Mouse (Mus musculus) midbrain, embryonic 10.5 days (tissue): Measurements from ENCODE around the gene Snx8. TPM values are rescaled to one million over a fixed set of nuclear protein-coding genes. Genes with fewer than 3 reads are reported as not detected.

Experiments used
- DNase-seq: peaks from one replicate; pipeline ENCODE4 v3.0.0-alpha.2; 2017; ENCODE audit warnings: low spot score
- H3K27ac ChIP-seq: fragments of 300-500 bp; sonication (generic); replicated peaks from 2 replicates; pipeline ENCODE4 v1.5.1; 2016; ENCODE audit warnings: mild to moderate bottlenecking
- H3K27me3 ChIP-seq: fragments of 300-500 bp; sonication (generic); 2 replicates; pipeline ENCODE4 v1.6.1; 2016; ENCODE audit warnings: low read depth, mild to moderate bottlenecking; ENCODE audit not compliant: poor library complexity, severe bottlenecking
- H3K36me3 ChIP-seq: fragments of 300-500 bp; sonication (generic); 2 replicates; pipeline ENCODE4 v1.6.1; 2016; ENCODE audit warnings: mild to moderate bottlenecking, moderate library complexity
- H3K4me1 ChIP-seq: fragments of 300-500 bp; sonication (generic); 2 replicates; pipeline ENCODE4 v1.6.1; 2016
- H3K4me3 ChIP-seq: fragments of 300-500 bp; sonication (generic); 2 replicates; pipeline ENCODE4 v1.5.1; 2016; ENCODE audit warnings: mild to moderate bottlenecking, moderate library complexity
- H3K9me3 ChIP-seq: fragments of 300-500 bp; sonication (generic); replicated peaks from 2 replicates; pipeline ENCODE4 v1.6.1; 2016; ENCODE audit warnings: mild to moderate bottlenecking
- WGBS: fragments of 180-500 bp; shearing (Covaris S2); methylation state at CpG from one replicate; pipeline ENCODE4 v1.1.7; 2016; 5-methylcytosine and 5-hydroxymethylcytosine counted together
- polyA plus RNA-seq: library from polyadenylated mRNA; unstranded; fragments of >200 nt; fragmentation: Nextera tagmentation; extraction: Ambion mirVana; gene quantifications from 2 replicates; pipeline ENCODE4 v1.2.1, GENCODE M21; 2016

Gene Snx8
- polyA plus RNA-seq, 1 experiment from 2014 or later = 24.4 TPM

DNA sequence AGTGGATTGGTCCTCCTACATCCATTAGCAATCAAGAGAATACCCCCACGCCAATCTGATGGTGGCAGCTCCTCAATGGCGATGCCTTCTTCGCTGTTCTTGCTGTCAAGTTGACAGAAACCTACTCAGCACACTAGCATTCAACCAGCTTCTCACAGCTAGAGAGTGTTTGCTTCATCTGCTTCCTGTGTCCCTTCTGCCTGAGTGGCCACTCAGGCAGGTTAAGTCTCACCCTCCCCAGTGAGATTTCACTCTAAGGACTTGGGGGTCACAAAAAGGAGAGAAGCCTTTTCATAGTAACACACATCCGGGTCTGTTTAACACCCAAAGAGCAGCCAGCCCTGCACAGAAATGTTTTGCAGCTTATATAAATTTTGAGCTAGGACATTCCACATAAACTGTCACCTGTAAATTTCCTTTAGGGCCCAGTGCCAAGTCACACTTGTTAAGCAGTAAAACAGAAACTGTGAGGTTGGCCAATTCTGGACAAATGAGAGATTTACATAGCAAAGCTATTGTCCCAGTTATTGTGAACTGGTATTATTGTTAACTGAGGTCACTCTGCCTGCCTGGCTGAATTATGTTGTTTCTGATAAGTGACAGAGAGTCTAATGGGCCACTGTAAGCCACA, 13.7 kb upstream of the Snx8 start:
- H3K4me1 ChIP-seq = no peaks in the 10 kb centered on the region
- H3K27me3 ChIP-seq = no peaks in the 10 kb centered on the region
- H3K9me3 ChIP-seq = no peaks in the 10 kb centered on the region
- no peak overlapping the region for H3K4me3 ChIP-seq
- H3K36me3 ChIP-seq = no peaks in the 10 kb centered on the region
- no peak for DNase-seq
- no peak overlapping the region for H3K27ac ChIP-seq
- 92% methylated on average over 4 of the region's 4 CpGs for WGBS

DNA sequence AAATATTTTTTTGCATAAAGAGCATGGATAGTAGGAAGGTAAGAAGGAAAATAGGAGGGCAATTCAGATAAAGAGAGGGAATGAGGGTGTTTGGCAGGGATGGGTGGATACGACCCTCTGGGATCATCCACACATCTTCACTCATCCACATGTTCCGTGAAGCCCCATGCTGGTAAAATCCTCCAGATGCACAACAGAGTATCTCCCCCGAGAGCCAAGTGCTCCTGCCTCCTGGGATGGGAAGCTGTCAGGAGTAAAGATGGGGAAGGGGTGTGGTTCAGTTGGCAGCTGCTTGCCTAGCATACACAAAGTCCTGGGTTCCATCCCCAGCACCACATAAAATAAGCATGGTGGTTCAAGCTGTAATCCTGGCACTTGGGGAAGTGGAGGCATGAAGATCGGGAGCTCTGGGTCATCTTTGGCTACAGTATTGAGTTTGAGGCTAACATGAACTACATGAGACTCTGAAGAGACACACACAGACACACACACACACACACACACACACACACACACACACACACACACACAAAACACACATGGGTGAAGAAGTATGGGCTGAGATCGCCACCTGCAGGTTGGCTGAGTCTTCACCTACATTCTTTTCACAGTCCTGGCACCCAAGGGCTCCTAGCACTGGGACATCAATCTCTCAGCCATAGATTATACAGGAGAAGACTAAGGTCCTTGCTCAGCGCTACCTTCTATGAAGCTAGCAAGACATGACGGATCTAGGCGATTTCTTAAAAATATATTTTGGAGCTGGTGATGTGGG, 7.3 kb upstream of the Snx8 start:
- Histone ChIP-seq H3K36me3 (no peaks in the 10 kb centered on the region), H3K9me3 (no peaks in the 10 kb centered on the region), H3K4me1 (no peaks in the 10 kb centered on the region), H3K27ac (no peak overlapping the region), H3K27me3 (no peaks in the 10 kb centered on the region), H3K4me3 (no peak overlapping the region)
- DNase-seq = no peak
- WGBS = 69% methylated on average over 8 of the region's 8 CpGs

DNA sequence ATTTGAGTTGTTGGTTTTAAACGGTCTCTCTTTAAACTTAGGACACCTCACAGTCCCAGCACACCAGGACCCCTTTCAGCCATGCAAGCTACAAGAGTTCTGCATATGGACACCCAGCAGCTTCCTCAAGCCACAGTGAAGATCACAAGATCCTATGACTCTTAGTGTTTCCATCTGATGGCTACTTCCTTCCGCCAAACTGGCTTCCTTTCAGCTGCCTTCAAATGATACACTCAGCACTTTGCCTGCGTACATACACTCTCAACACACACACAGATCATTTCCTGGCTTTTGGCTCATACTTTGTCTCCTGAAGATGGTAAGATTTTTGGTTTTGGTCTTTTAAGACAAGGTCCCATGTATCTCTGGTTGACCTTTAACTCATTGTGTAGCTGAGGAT, 3.6 kb upstream of the Snx8 start:
- peaks cover 6% of the 10 kb centered on the region for H3K27me3 ChIP-seq
- WGBS = 91% methylated on average over 3 of the region's 3 CpGs
- H3K4me3 ChIP-seq = no peak overlapping the region
- no peaks in the 10 kb centered on the region for H3K36me3 ChIP-seq
- H3K4me1 ChIP-seq = peaks cover 17% of the 10 kb centered on the region
- no peak for DNase-seq
- no peaks in the 10 kb centered on the region for H3K9me3 ChIP-seq
- H3K27ac ChIP-seq = no peak overlapping the region

DNA sequence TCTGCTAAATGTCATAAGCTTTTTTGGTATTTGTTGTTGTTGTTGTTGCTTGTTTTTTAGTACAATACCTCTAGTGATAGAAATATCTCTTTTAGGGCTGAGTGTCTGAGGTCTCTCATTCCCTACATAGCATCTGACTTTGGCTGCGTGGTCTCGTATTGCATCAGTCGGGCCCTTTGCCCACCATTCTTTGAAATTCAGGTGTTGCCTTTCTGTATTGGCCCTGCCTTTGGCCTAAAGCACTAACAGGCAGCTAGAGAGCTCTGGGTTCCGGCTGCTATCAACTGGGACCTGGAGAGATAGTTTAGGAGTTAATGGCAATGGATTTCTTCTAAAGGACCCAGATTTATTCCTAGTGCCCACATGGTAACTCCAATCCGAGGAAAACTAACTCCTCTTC, 2.9 kb upstream of the Snx8 start:
- no peak overlapping the region for H3K27ac ChIP-seq
- H3K4me3 ChIP-seq = no peak overlapping the region
- no peaks in the 10 kb centered on the region for H3K36me3 ChIP-seq
- H3K9me3 ChIP-seq = no peaks in the 10 kb centered on the region
- H3K27me3 ChIP-seq = peaks cover 6% of the 10 kb centered on the region
- DNase-seq = no peak
- H3K4me1 ChIP-seq = peaks cover 24% of the 10 kb centered on the region
- 86% methylated on average over 5 of the region's 5 CpGs for WGBS

DNA sequence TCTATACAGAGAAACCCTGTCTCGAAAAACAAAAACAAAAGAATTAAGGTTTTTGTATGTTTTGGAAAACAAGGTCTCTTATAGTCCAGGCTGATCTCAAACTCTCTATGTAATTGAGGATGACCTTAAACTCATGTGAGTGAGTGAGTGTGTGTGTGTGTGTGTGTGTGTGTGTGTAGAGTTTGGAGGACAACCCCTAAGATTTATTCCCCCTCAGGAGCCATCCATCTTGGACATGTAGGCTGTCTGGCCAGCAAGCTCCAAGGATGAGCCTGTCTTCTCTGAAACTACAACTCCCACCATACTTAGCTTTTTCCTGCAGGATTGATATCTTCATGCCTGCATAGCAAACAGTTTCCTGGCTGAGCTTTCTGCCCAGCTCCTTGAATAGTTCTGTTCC, 2.4 kb upstream of the Snx8 start:
- 83% methylated on average over 1 of the region's 1 CpGs for WGBS

DNA sequence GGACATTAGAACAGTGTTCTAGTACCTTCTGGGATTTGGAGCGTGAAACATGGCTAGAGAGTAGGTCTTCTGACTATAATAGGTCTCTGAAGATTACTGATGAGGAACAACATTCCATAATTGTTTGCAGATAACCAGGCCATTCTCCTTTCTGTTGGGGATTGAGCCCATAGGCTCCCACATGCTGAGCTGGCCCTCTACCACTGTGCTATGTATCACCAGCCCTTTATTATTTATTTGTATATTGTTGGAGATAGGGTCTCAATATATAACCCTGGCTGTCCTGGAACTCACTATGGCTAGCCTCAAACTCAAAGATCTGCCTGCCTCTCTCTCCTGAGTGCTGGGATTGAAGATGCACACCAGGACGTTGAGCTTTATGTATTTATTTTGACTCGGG, 585 bp upstream of the Snx8 start:
- H3K36me3 ChIP-seq = no peaks in the 10 kb centered on the region
- no peaks in the 10 kb centered on the region for H3K9me3 ChIP-seq
- DNase-seq = no peak
- peaks cover 6% of the 10 kb centered on the region for H3K27me3 ChIP-seq
- H3K4me3 ChIP-seq = peak overlapping the region; percentile 75
- peak overlapping the region; percentile 84 for H3K27ac ChIP-seq
- WGBS = 61% methylated on average over 3 of the region's 3 CpGs
- H3K4me1 ChIP-seq = peaks cover 29% of the 10 kb centered on the region

More for the DNA sequence above, 2.4 kb upstream of the Snx8 start:
- Histone ChIP-seq H3K36me3 (no peaks in the 10 kb centered on the region), H3K4me1 (peaks cover 29% of the 10 kb centered on the region), H3K27me3 (peaks cover 6% of the 10 kb centered on the region), H3K9me3 (no peaks in the 10 kb centered on the region), H3K4me3 (no peak overlapping the region), H3K27ac (no peak overlapping the region)
- no peak for DNase-seq

DNA sequence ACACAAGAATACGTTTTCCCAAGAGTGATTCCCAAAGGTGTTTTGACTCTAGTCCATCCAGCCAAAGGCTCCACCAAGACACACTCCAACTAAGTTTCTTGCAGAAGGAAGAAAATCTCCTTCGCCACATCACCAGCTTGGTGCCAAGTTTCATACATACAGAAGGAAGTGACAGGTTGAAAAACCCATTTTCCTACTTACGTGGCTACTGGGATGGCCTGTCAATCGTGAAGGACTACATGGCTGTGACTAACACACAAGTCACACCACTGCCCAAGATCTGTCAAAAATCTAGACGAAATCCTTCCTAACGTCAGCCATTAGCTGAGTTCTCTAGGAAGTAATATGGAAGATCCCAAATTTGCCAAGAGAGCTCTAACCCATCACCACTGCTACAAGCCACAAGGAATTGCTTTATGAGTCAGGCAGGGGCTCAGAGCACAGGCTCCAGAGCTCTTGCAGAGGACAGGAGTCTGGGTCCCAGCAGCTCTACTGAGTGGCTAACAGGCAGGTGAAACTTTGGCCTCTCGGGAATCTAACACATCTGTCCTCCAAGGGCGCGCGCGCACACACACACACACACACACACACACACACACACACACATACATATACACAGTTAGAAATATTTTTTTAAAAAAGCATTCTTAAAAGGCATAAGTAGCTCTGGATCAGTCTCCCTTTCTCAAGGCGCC, 1.1 kb downstream of the Snx8 start:
- WGBS = 81% methylated on average over 12 of the region's 12 CpGs
- Histone ChIP-seq H3K36me3 (no peaks in the 10 kb centered on the region), H3K27ac (peak overlapping the region; percentile 84; the same call in 1 of the 2 replicates), H3K4me3 (peak overlapping the region; percentile 75), H3K27me3 (peaks cover 6% of the 10 kb centered on the region), H3K9me3 (no peaks in the 10 kb centered on the region), H3K4me1 (peaks cover 43% of the 10 kb centered on the region)
- no peak for DNase-seq

DNA sequence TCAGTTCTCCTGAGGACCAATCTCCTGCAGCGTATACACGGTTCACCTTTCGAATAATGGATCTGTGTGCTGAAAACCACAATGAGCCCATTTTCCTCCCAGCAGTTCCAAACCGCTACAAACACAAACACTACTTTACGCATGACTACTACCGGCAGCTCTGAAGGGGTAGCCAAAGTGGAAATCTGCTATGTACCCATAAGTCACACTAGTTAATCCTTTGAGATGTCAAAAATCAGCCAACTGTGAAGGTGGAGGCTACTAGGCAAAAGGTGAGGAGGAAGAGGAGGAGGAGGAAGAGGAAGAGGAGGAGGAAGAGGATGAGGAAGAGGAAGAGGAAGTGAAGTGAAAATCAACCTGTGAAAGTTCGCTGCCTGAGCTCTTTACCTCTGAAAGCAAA, 1.8 kb downstream of the Snx8 start:
- WGBS = 90% methylated on average over 7 of the region's 7 CpGs
- Histone ChIP-seq H3K4me1 (peaks cover 43% of the 10 kb centered on the region), H3K4me3 (peak overlapping the region; percentile 75; the same call in 1 of the 2 replicates), H3K36me3 (no peaks in the 10 kb centered on the region), H3K9me3 (no peaks in the 10 kb centered on the region), H3K27me3 (peaks cover 6% of the 10 kb centered on the region), H3K27ac (no peak overlapping the region)
- DNase-seq = no peak

DNA sequence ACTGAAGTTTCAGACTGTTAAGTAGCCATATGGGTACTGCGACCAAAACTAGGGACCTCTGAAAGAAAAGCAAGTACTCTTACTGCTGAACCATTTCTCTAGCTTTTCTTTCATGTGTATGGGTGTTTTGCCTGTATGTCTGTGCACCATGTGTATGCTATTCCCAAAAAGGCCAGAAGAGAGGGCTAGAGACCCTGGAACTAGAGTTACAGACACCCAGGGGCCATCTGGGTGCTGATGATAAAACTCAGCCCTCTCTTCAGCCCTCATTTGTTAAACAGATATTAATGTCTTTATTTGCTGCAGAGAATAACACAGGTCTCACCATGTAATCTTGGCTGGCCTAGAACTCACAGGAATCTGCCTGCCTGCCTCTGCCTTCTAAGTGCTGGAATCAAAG, 4.6 kb downstream of the Snx8 start:
- Histone ChIP-seq H3K9me3 (no peaks in the 10 kb centered on the region), H3K27me3 (no peaks in the 10 kb centered on the region), H3K4me1 (peaks cover 42% of the 10 kb centered on the region), H3K27ac (peak overlapping the region; percentile 77; the same call in 1 of the 2 replicates), H3K4me3 (no peak overlapping the region), H3K36me3 (0 out of 2 replicates have a peak, but pooled peaks cover 7% of the 10 kb centered on the region)
- WGBS = 83% methylated on average over 1 of the region's 1 CpGs
- DNase-seq = no peak

DNA sequence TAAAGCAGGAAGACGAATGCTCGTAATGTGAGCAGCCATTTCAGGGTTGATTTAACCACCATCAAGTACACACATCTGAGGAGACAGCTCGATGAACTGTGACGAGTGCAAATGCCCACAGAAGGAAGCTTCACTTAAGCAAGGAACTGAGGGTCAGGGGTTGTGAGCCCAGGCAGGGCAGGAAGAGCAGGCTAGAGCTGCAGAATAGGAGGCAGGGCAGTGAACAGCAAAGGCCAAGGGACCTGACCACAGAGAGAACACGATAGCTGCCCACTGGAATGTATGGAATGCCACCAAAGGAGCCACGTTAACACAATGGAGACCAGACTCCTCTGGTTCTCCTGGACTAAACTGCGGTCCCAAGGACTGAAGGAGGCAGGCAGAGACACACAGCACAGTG, 5.5 kb downstream of the Snx8 start:
- DNase-seq = peak; percentile 37
- no peaks in the 10 kb centered on the region for H3K27me3 ChIP-seq
- H3K4me3 ChIP-seq = no peak overlapping the region
- WGBS = 15% methylated on average over 7 of the region's 7 CpGs
- 0 out of 2 replicates have a peak, but pooled peaks cover 7% of the 10 kb centered on the region for H3K36me3 ChIP-seq
- H3K9me3 ChIP-seq = no peaks in the 10 kb centered on the region
- peaks cover 39% of the 10 kb centered on the region for H3K4me1 ChIP-seq
- peak overlapping the region; percentile 77 for H3K27ac ChIP-seq

DNA sequence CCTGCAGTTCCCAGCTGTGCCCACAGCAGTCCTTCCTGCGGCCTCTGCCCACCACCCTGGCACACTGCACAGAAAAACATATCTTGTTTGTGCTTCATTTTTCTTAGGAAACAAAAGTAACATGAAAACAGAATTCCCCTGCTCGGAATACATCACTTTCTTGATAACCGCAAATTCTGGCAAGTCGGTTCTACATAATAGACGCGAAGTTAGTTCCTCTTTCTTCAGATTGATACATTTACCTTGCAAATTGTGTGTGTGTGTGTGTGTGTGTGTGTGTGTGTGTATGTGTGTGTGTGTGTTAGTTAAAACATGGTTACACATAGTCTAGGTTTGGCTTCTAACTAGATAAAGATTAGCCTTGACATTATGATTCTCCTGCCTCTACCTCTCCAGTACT, 6.4 kb downstream of the Snx8 start:
- Histone ChIP-seq H3K4me3 (no peak overlapping the region), H3K27ac (no peak overlapping the region), H3K4me1 (peaks cover 30% of the 10 kb centered on the region), H3K27me3 (no peaks in the 10 kb centered on the region), H3K9me3 (no peaks in the 10 kb centered on the region), H3K36me3 (0 out of 2 replicates have a peak, but pooled peaks cover 7% of the 10 kb centered on the region)
- DNase-seq = no peak
- 94% methylated on average over 6 of the region's 6 CpGs for WGBS

DNA sequence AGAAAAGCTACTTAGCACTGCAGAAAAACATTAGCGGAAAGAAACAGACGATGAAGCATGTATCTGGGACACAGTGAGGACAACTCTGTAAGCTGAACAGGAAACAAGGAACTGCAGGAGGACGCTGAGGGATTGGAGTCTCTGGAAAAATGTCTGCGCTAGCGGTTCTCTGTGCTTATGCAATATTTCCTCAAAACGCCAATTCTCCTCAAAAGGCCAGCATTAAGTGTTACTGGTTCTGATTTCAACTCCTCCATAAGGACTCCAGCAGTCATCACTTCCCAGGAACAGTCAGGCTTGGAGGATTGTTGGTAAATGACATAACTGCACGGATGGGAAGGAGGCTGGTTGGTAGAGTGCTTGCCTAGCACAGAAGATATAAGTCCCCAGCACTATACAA, 7.9 kb downstream of the Snx8 start:
- 93% methylated on average over 7 of the region's 7 CpGs for WGBS
- Histone ChIP-seq H3K4me3 (no peak overlapping the region), H3K27me3 (no peaks in the 10 kb centered on the region), H3K36me3 (0 out of 2 replicates have a peak, but pooled peaks cover 7% of the 10 kb centered on the region), H3K27ac (no peak overlapping the region), H3K4me1 (peaks cover 18% of the 10 kb centered on the region), H3K9me3 (no peaks in the 10 kb centered on the region)
- DNase-seq = no peak

DNA sequence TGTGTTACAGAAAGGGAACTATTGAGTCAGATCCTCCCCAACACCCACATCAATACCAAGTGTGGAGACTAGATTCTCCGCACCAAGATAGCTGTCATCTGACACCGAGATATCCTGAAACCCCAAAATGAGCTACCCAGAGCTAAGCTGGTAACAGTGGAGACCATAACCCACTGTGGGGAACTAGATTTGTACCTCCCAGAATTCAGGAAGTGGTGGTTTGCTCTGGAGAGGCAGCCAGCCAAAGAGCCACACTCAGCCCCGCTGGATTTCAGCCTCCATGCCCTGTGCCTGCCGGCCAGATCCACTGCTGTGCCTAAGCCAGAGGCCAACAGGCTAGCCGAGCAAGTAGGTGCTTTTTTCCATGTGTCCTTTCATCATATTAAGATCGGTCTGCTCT, 9.8 kb downstream of the Snx8 start:
- Histone ChIP-seq H3K4me1 (peaks cover 15% of the 10 kb centered on the region), H3K27me3 (no peaks in the 10 kb centered on the region), H3K9me3 (no peaks in the 10 kb centered on the region), H3K4me3 (no peak overlapping the region), H3K36me3 (0 out of 2 replicates have a peak, but pooled peaks cover 7% of the 10 kb centered on the region), H3K27ac (no peak overlapping the region)
- 82% methylated on average over 6 of the region's 6 CpGs for WGBS
- DNase-seq = no peak
